Mouse (Mus musculus) forebrain, embryonic 15.5 days (tissue): Measurements from ENCODE around the gene Auts2. TPM values are rescaled to one million over a fixed set of nuclear protein-coding genes. Genes with fewer than 3 reads are reported as not detected.
A peak's percentile ranks its signal among the peaks of the same experiment; 100 is the strongest.

Experiments
- ATAC-seq: fragments of 200-750 bp; cut with Nextera tagmentation; replicated peaks from 2 replicates; pipeline ENCODE4 v1.8.0; 2017; ENCODE audit warnings: mild to moderate bottlenecking, moderate TSS enrichment, moderate library complexity
- H3K27ac ChIP-seq: fragments of 300-500 bp; sonication (generic); replicated peaks from 2 replicates; pipeline ENCODE4 v1.5.1; 2015; ENCODE audit warnings: mild to moderate bottlenecking, inconsistent platforms
- H3K27me3 ChIP-seq: fragments of 300-500 bp; sonication (generic); 2 replicates; pipeline ENCODE4 v1.6.1; 2015; ENCODE audit warnings: inconsistent platforms
- H3K36me3 ChIP-seq: fragments of 300-500 bp; sonication (generic); 2 replicates; pipeline ENCODE4 v1.6.1; 2015; ENCODE audit warnings: mild to moderate bottlenecking, inconsistent platforms
- H3K4me1 ChIP-seq: fragments of 300-500 bp; sonication (generic); 2 replicates; pipeline ENCODE4 v1.6.1; 2015; ENCODE audit warnings: inconsistent platforms
- H3K4me2 ChIP-seq: fragments of 300-500 bp; sonication (generic); replicated peaks from 2 replicates; pipeline ENCODE4 v1.6.1; 2015; ENCODE audit warnings: mild to moderate bottlenecking, inconsistent platforms
- H3K4me3 ChIP-seq: fragments of 300-500 bp; sonication (generic); 2 replicates; pipeline ENCODE4 v1.5.1; 2015; ENCODE audit warnings: mild to moderate bottlenecking, inconsistent platforms
- H3K9ac ChIP-seq: fragments of 300-500 bp; sonication (generic); replicated peaks from 2 replicates; pipeline ENCODE4 v1.6.1; 2015; ENCODE audit warnings: mild to moderate bottlenecking, inconsistent platforms
- H3K9me3 ChIP-seq: fragments of 300-500 bp; sonication (generic); 2 replicates; pipeline ENCODE4 v1.6.1; 2016; ENCODE audit warnings: inconsistent platforms
- WGBS: fragments of 180-500 bp; shearing (Covaris S2); methylation state at CpG from one replicate; pipeline ENCODE4 v1.1.7; 2015; ENCODE audit warnings: mixed read lengths; 5-methylcytosine and 5-hydroxymethylcytosine counted together
- polyA plus RNA-seq: library from polyadenylated mRNA; unstranded; fragments of >200 nt; fragmentation: Nextera tagmentation; extraction: Ambion mirVana; gene quantifications from 2 replicates; pipeline ENCODE4 v1.2.1, GENCODE M21; 2015

Gene Auts2
- polyA plus RNA-seq, 1 experiment from 2014 or later = 94.3 TPM

DNA sequence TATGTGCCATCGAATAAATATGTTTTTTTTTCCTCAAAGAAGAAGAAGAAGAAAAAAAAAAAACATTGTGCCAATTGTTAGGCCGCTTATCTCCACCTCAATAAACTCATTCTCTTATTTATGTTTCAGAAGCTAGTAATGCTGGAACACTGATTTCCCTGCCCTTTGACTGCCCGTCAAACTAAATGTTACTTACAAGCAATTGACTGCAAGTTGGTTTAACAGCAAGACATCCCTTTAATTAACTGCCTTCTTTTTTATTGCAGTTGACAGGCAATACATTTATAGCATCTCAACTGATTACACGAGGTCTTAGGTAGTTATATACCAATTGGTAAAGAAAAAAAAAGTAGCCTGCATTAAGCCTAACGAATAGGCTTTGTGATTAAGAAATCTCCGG, 705.1 kb downstream of the Auts2 start:
- Histone ChIP-seq H3K9me3 (no peaks in the 10 kb centered on the region), H3K4me2 (no peak overlapping the region), H3K27ac (no peak overlapping the region), H3K36me3 (no peaks in the 10 kb centered on the region), H3K4me1 (peaks cover 27% of the 10 kb centered on the region), H3K4me3 (no peak overlapping the region), H3K9ac (no peak overlapping the region), H3K27me3 (no peaks in the 10 kb centered on the region)
- no peak for ATAC-seq
- 14% methylated on average over 6 of the region's 6 CpGs for WGBS

DNA sequence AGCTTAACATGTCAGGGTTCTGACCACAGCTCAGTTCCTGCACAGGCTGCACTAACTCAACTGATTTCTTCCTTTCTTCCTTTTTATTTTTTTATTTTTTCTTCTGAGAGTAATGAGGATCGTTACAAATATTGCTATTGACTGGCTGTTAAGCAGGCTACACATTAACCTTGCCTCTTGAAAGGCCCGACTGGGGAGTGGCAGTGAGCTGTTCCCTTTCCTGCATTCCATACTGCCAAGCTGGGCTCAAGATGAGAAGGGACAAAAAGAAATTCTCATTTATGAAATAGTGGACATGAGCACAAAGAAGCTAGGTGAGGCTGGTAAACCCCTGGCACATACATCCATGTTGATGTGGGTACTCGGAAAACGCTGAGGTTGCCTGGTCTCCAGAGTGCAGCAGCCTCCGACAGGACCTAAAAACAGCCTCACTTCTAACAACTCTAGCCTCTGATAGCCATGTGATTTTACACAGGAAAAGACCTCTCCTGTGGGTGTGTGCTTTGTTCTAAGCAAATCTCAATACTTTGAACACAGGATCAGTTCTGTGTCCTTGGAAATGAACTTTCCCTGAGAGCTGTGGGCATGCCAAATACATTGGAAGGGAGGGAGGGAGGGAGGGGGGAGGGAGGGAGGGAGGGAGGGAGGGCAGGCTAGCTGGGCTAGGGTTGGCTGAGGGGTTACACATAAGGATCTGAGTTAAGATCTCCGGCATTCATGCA, 707.0 kb downstream of the Auts2 start:
- H3K9me3 ChIP-seq = no peaks in the 10 kb centered on the region
- H3K4me1 ChIP-seq = peaks cover 35% of the 10 kb centered on the region
- no peak overlapping the region for H3K27ac ChIP-seq
- no peaks in the 10 kb centered on the region for H3K27me3 ChIP-seq
- 60% methylated on average over 6 of the region's 6 CpGs for WGBS
- no peaks in the 10 kb centered on the region for H3K36me3 ChIP-seq
- no peak for ATAC-seq
- H3K9ac ChIP-seq = no peak overlapping the region
- H3K4me2 ChIP-seq = no peak overlapping the region
- no peak overlapping the region for H3K4me3 ChIP-seq

- Histone ChIP-seq H3K9ac (no peak overlapping the region), H3K4me2 (no peak overlapping the region), H3K36me3 (no peaks in the 10 kb centered on the region), H3K27ac (peak overlapping the region; percentile 72), H3K4me3 (no peak overlapping the region), H3K27me3 (no peaks in the 10 kb centered on the region), H3K4me1 (peaks cover 36% of the 10 kb centered on the region), H3K9me3 (no peaks in the 10 kb centered on the region)
- ATAC-seq = peak; percentile 67
- WGBS = 19% methylated on average over 19 of the region's 19 CpGs
These were observed 710.0 kb downstream of the Auts2 start for GRCm38 (mm10) chr5:131832891-131833876.

DNA sequence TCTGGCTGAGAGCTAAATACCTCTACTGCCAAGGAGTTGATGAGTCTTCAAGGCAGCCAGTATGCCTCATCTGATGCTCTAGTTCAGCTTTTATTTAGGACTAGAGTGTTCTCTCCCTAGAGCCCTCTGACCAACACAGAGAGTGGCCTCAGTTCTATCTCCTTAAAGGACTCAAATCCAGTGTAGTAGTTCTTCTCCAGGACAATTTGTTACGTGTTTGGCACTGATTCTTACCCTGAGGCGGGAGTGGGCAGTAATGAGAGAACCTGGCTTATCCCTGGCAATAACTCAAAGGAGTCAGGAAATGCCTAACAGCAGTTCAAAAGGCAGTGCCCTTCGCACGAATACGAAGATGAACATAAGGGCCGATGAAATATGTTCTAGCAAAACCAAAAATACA, 713.0 kb downstream of the Auts2 start:
- Histone ChIP-seq H3K9ac (no peak overlapping the region), H3K4me2 (no peak overlapping the region), H3K4me3 (no peak overlapping the region), H3K9me3 (no peaks in the 10 kb centered on the region), H3K36me3 (no peaks in the 10 kb centered on the region), H3K27ac (no peak overlapping the region), H3K4me1 (peaks cover 47% of the 10 kb centered on the region), H3K27me3 (no peaks in the 10 kb centered on the region)
- ATAC-seq = no peak
- WGBS = 84% methylated on average over 6 of the region's 6 CpGs

- Histone ChIP-seq H3K36me3 (no peaks in the 10 kb centered on the region), H3K9ac (no peak overlapping the region), H3K27me3 (no peaks in the 10 kb centered on the region), H3K4me2 (no peak overlapping the region), H3K4me3 (no peak overlapping the region), H3K9me3 (no peaks in the 10 kb centered on the region), H3K4me1 (peaks cover 55% of the 10 kb centered on the region), H3K27ac (no peak overlapping the region)
- 38% methylated on average over 3 of the region's 3 CpGs for WGBS
- no peak for ATAC-seq
These were observed 713.9 kb downstream of the Auts2 start for GRCm38 (mm10) chr5:131829248-131829647.

DNA sequence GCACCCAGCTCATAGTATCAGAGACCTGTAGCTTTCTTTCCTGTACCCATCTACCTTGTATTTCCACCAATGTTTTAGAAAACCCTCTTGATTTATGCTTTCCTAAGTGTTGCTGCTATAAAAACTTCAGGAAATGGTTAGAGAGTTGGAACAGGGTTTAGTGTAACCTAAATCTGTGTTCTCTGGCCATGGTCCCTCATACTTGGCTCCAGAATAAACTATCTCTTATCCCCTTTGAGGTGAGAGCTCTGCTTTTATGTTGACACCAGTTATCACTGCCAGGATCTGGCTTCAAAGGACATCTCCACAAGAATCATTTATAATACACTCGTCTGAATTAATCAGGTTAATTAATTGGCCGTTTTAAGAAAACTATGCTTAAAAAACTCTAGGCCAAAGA, 714.5 kb downstream of the Auts2 start:
- Histone ChIP-seq H3K27ac (no peak overlapping the region), H3K4me1 (peaks cover 54% of the 10 kb centered on the region), H3K9ac (no peak overlapping the region), H3K4me2 (no peak overlapping the region), H3K9me3 (no peaks in the 10 kb centered on the region), H3K36me3 (no peaks in the 10 kb centered on the region), H3K4me3 (no peak overlapping the region), H3K27me3 (no peaks in the 10 kb centered on the region)
- no peak for ATAC-seq
- 51% methylated on average over 2 of the region's 2 CpGs for WGBS

DNA sequence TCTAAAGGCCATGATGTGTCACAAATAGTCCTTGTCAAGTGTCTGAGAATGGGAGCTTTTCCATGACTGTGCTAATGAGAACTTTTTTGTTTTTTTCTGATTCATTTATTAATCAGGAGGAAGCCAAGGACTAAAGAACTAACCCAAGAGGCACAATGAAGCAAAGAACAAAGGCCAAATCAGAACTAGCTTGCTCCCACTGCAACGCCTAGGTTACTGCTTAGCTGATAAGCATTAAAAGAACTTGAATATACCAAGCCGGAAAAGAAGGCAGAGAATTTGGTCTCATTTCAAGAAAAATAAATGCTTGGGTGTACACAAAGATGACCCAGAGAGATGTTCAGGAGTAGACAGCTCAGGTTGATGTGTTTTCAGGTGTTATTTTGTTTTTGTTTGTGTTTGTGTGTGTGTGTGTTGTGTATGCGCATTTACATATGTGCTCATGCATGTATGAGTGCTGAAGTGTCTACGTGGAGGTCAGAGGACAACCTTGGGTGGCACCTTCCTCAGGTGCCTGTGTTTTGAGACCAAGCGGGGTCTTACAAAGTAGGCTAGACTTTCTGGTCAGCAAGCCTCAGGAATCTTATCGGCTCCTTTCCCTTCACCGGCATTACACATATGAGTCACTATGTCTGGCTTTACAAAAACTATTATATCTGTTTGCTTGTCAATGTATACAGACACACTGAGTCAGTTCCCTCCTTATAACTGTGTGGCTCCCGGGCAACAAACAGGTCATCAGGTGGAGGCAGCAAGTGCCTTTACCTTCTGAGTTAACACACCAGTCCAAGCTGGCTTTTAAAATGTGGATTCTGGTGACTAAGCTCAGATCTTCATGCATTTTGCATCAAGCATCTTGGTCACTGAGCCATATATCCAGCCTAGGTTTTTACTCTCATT, 716.5 kb downstream of the Auts2 start:
- Histone ChIP-seq H3K27ac (0 out of 2 replicates have a peak overlapping the region, but pooled peaks have one; percentile 87), H3K9ac (no peak overlapping the region), H3K4me1 (peaks cover 43% of the 10 kb centered on the region), H3K27me3 (no peaks in the 10 kb centered on the region), H3K36me3 (no peaks in the 10 kb centered on the region), H3K9me3 (no peaks in the 10 kb centered on the region), H3K4me3 (no peak overlapping the region), H3K4me2 (no peak overlapping the region)
- ATAC-seq = no peak
- 81% methylated on average over 8 of the region's 8 CpGs for WGBS

GRCm38 (mm10) chr5:131825421-131825820, 717.7 kb downstream of the Auts2 start:
- ATAC-seq = 0 out of 2 replicates have a peak, but pooled peaks have one; percentile 27
- no peak overlapping the region for H3K4me3 ChIP-seq
- no peaks in the 10 kb centered on the region for H3K36me3 ChIP-seq
- no peak overlapping the region for H3K9ac ChIP-seq
- WGBS = 8% methylated on average over 3 of the region's 3 CpGs
- H3K27ac ChIP-seq = peak overlapping the region; percentile 87
- no peaks in the 10 kb centered on the region for H3K27me3 ChIP-seq
- no peak overlapping the region for H3K4me2 ChIP-seq
- peaks cover 51% of the 10 kb centered on the region for H3K4me1 ChIP-seq
- H3K9me3 ChIP-seq = no peaks in the 10 kb centered on the region

DNA sequence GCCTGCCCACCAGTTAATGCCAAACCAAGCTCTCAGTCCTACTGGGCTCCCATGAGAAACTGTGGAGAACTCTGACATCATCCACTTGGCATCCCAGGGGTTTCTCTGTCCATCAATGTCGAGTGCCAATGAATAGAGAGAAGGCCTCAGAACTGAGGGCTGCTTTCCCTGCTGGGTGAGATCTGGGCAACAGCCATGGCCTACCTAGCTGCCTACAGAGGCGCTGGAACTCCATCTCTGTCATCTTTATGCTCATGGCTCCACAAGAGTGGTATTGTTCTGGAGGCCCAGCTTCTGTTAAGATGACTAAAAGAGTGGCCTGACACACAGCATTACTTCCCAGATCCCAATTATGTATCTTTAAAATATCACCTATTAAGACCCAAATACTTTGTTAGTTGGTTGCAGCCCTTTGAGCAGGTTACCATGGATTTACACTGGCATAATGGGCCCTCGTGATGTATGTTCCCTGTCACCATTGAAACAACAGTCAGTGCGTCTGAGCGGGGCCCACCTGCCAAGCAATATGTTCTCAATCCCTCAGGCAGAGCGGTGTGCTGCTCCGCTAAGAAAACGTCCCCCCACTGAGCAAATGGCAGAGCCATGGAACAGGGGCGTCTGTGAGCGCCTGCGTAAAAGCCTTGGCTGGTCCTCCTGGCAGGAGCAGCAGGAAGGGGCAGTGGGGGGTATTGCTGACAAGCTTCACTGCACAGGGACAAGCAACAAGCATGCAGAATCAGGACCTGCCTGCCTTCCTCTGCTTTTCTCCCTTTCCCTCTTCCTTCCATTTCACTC, 718.8 kb downstream of the Auts2 start:
- no peaks in the 10 kb centered on the region for H3K36me3 ChIP-seq
- H3K9me3 ChIP-seq = no peaks in the 10 kb centered on the region
- WGBS = 10% methylated on average over 11 of the region's 11 CpGs
- ATAC-seq = peak; percentile 92
- H3K27ac ChIP-seq = peak overlapping the region; percentile 87
- H3K27me3 ChIP-seq = no peaks in the 10 kb centered on the region
- no peak overlapping the region for H3K9ac ChIP-seq
- H3K4me2 ChIP-seq = no peak overlapping the region
- peaks cover 52% of the 10 kb centered on the region for H3K4me1 ChIP-seq
- H3K4me3 ChIP-seq = no peak overlapping the region

- ATAC-seq = no peak
- H3K9me3 ChIP-seq = no peaks in the 10 kb centered on the region
- H3K4me3 ChIP-seq = no peak overlapping the region
- no peaks in the 10 kb centered on the region for H3K36me3 ChIP-seq
- 63% methylated on average over 4 of the region's 4 CpGs for WGBS
- H3K4me1 ChIP-seq = peaks cover 44% of the 10 kb centered on the region
- no peaks in the 10 kb centered on the region for H3K27me3 ChIP-seq
- H3K27ac ChIP-seq = 0 out of 2 replicates have a peak overlapping the region, but pooled peaks have one; percentile 11
- no peak overlapping the region for H3K9ac ChIP-seq
- H3K4me2 ChIP-seq = no peak overlapping the region
These were observed 721.7 kb downstream of the Auts2 start for GRCm38 (mm10) chr5:131821461-131821860.

- no peaks in the 10 kb centered on the region for H3K27me3 ChIP-seq
- no peaks in the 10 kb centered on the region for H3K9me3 ChIP-seq
- H3K4me3 ChIP-seq = no peak overlapping the region
- ATAC-seq = peak; percentile 51
- peak overlapping the region; percentile 61 for H3K27ac ChIP-seq
- H3K9ac ChIP-seq = no peak overlapping the region
- 66% methylated on average over 15 of the region's 15 CpGs for WGBS
- H3K4me2 ChIP-seq = no peak overlapping the region
- H3K4me1 ChIP-seq = peaks cover 39% of the 10 kb centered on the region
- no peaks in the 10 kb centered on the region for H3K36me3 ChIP-seq
These were observed 723.9 kb downstream of the Auts2 start for GRCm38 (mm10) chr5:131819251-131819691.
